Mouse (Mus musculus): ENCODE data around the gene Svs3a.
"Not testable (repeated sequence)": the region's sequence is repeated elsewhere in the genome, so short reads cannot be mapped to it uniquely, and the experiment has no call there.

GRCm38 (mm10) chr2:164316451-164316850 is 27.4 kb downstream of the Svs3a start, which contains the start of gene Svs6:
- TF ChIP-seq POLR2A (IDR thresholded peaks at IDR 0.05; ENCODE audit: extremely low read depth, insufficient read depth, low read length); CTCF (IDR thresholded peaks at IDR 0.05; ENCODE audit: low read depth, low read length): not testable (repeated sequence)
